Mouse (Mus musculus): ENCODE measurements around the gene Ccnd3.

DNA sequence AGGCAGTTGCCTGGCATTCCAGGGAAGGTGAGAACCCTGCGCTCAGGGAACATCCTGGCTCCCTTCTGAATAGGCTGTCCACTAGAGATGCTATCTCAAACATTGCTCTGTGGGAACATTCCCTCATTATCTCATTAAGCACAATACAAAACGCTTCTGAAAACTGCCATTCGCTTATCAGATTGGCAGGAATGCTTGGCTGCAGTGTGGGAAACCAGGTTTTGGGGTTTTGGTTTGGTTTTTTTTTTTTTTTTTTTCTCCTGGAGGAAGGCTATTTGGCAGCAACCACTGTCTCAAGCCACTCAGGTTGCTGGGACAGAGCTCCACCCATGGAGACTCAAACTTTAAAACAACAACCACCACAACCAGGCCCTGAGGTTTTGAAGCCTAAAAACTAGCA is 25.0 kb upstream of the Ccnd3 start:
- no peak for TF ChIP-seq CTCF (IDR thresholded peaks at IDR 0.05; ENCODE audit: borderline replicate concordance, extremely low read depth, insufficient read depth, insufficient read length)
- TF ChIP-seq POLR2A (IDR thresholded peaks at IDR 0.05; ENCODE audit: borderline replicate concordance, extremely low read depth, insufficient read depth, insufficient read length, poor library complexity, severe bottlenecking): no peak

Data from brain, embryonic 14.5 days (tissue).